Mouse (Mus musculus) heart, embryonic 15.5 days (tissue): ENCODE data around the gene Pakap. TPM values are rescaled to one million over a fixed set of nuclear protein-coding genes. Genes with fewer than 3 reads are reported as not detected.

Experiments used
- ATAC-seq: fragments of 200-750 bp; cut with Nextera tagmentation; replicated peaks from 2 replicates; pipeline ENCODE4 v1.8.0; 2017; ENCODE audit warnings: low read depth, moderate TSS enrichment; ENCODE audit not compliant: insufficient number of reproducible peaks, insufficient read depth, low FRiP score
- H3K27ac ChIP-seq: fragments of 300-500 bp; sonication (generic); 2 replicates; pipeline ENCODE4 v1.5.1; 2015; ENCODE audit warnings: mild to moderate bottlenecking, inconsistent platforms
- H3K27me3 ChIP-seq: fragments of 300-500 bp; sonication (generic); 2 replicates; pipeline ENCODE4 v1.6.1; 2015; ENCODE audit warnings: inconsistent platforms
- H3K36me3 ChIP-seq: fragments of 300-500 bp; sonication (generic); 2 replicates; pipeline ENCODE4 v1.6.1; 2015; ENCODE audit warnings: mild to moderate bottlenecking, inconsistent platforms
- H3K4me1 ChIP-seq: fragments of 300-500 bp; sonication (generic); replicated peaks from 2 replicates; pipeline ENCODE4 v1.6.1; 2015; ENCODE audit warnings: inconsistent platforms
- H3K4me2 ChIP-seq: fragments of 300-500 bp; sonication (generic); 2 replicates; pipeline ENCODE4 v1.6.1; 2015; ENCODE audit warnings: inconsistent platforms, mild to moderate bottlenecking, moderate library complexity
- H3K4me3 ChIP-seq: fragments of 300-500 bp; sonication (generic); 2 replicates; pipeline ENCODE4 v1.5.1; 2015; ENCODE audit warnings: mild to moderate bottlenecking, inconsistent platforms
- H3K9ac ChIP-seq: fragments of 300-500 bp; sonication (generic); 2 replicates; pipeline ENCODE4 v1.6.1; 2015; ENCODE audit warnings: mild to moderate bottlenecking, inconsistent platforms
- H3K9me3 ChIP-seq: fragments of 300-500 bp; sonication (generic); replicated peaks from 2 replicates; pipeline ENCODE4 v1.6.1; 2016; ENCODE audit warnings: inconsistent platforms
- WGBS: fragments of 180-500 bp; shearing (Covaris S2); methylation state at CpG from one replicate; pipeline ENCODE4 v1.1.7; 2015; ENCODE audit warnings: mixed read lengths; 5-methylcytosine and 5-hydroxymethylcytosine counted together
- polyA plus RNA-seq: library from polyadenylated mRNA; unstranded; fragments of >200 nt; fragmentation: Nextera tagmentation; extraction: Ambion mirVana; gene quantifications from 2 replicates; pipeline ENCODE4 v1.2.1, GENCODE M21; 2015

Pakap gene
- polyA plus RNA-seq, 1 experiment from 2014 or later: 57.8 TPM

GRCm38 (mm10) chr4:57652185-57652904, 84.4 kb downstream of the Pakap start:
- Histone ChIP-seq H3K27me3 (no peaks in the 10 kb centered on the region), H3K4me2 (no peak overlapping the region), H3K9ac (no peak overlapping the region), H3K4me1 (no peaks in the 10 kb centered on the region), H3K27ac (no peak overlapping the region), H3K9me3 (no peaks in the 10 kb centered on the region), H3K36me3 (peaks cover 60% of the 10 kb centered on the region), H3K4me3 (no peak overlapping the region)
- WGBS: 79% methylated on average over 5 of the region's 5 CpGs
- no peak for ATAC-seq

- no peak for ATAC-seq
- Histone ChIP-seq H3K9me3 (no peaks in the 10 kb centered on the region), H3K4me3 (no peak overlapping the region), H3K27me3 (no peaks in the 10 kb centered on the region), H3K36me3 (peaks cover 40% of the 10 kb centered on the region), H3K9ac (no peak overlapping the region), H3K4me1 (peaks cover 14% of the 10 kb centered on the region), H3K4me2 (no peak overlapping the region), H3K27ac (no peak overlapping the region)
- 78% methylated on average over 1 of the region's 1 CpGs for WGBS
Observed at GRCm38 (mm10) chr4:57655966-57656365, 88.0 kb downstream of the Pakap start.

GRCm38 (mm10) chr4:57656388-57656787, 88.4 kb downstream of the Pakap start:
- Histone ChIP-seq H3K4me2 (no peak overlapping the region), H3K4me3 (no peak overlapping the region), H3K27ac (no peak overlapping the region), H3K9ac (no peak overlapping the region), H3K27me3 (no peaks in the 10 kb centered on the region), H3K4me1 (peaks cover 16% of the 10 kb centered on the region), H3K9me3 (no peaks in the 10 kb centered on the region), H3K36me3 (peaks cover 36% of the 10 kb centered on the region)
- ATAC-seq: no peak
- 80% methylated on average over 12 of the region's 12 CpGs for WGBS

GRCm38 (mm10) chr4:57656861-57657260, 88.9 kb downstream of the Pakap start:
- no peak overlapping the region for H3K9ac ChIP-seq
- no peak overlapping the region for H3K27ac ChIP-seq
- H3K4me3 ChIP-seq: no peak overlapping the region
- H3K9me3 ChIP-seq: no peaks in the 10 kb centered on the region
- 79% methylated on average over 3 of the region's 3 CpGs for WGBS
- peaks cover 16% of the 10 kb centered on the region for H3K4me1 ChIP-seq
- H3K36me3 ChIP-seq: peaks cover 35% of the 10 kb centered on the region
- no peak overlapping the region for H3K4me2 ChIP-seq
- ATAC-seq: no peak
- no peaks in the 10 kb centered on the region for H3K27me3 ChIP-seq

GRCm38 (mm10) chr4:57660470-57660869, 92.5 kb downstream of the Pakap start:
- Histone ChIP-seq H3K27ac (peak overlapping the region; percentile 18), H3K9me3 (no peaks in the 10 kb centered on the region), H3K36me3 (peaks cover 18% of the 10 kb centered on the region), H3K4me2 (no peak overlapping the region), H3K9ac (no peak overlapping the region), H3K4me1 (peaks cover 16% of the 10 kb centered on the region), H3K4me3 (no peak overlapping the region), H3K27me3 (no peaks in the 10 kb centered on the region)
- ATAC-seq: no peak
- 16% methylated on average over 4 of the region's 4 CpGs for WGBS

GRCm38 (mm10) chr4:57666101-57666500, 98.1 kb downstream of the Pakap start:
- Histone ChIP-seq H3K9ac (no peak overlapping the region), H3K9me3 (no peaks in the 10 kb centered on the region), H3K4me3 (no peak overlapping the region), H3K36me3 (peaks cover 7% of the 10 kb centered on the region; the same call in 1 of the 2 replicates), H3K27me3 (no peaks in the 10 kb centered on the region), H3K27ac (no peak overlapping the region), H3K4me2 (no peak overlapping the region), H3K4me1 (peaks cover 29% of the 10 kb centered on the region)
- WGBS: 71% methylated on average over 3 of the region's 3 CpGs
- no peak for ATAC-seq

GRCm38 (mm10) chr4:57670813-57671469, 103.0 kb downstream of the Pakap start:
- H3K4me3 ChIP-seq: no peak overlapping the region
- H3K4me2 ChIP-seq: peak overlapping the region; percentile 23
- H3K9ac ChIP-seq: no peak overlapping the region
- H3K27ac ChIP-seq: peak overlapping the region; percentile 75
- 24% methylated on average over 7 of the region's 7 CpGs for WGBS
- peaks cover 76% of the 10 kb centered on the region for H3K4me1 ChIP-seq
- H3K9me3 ChIP-seq: no peaks in the 10 kb centered on the region
- no peaks in the 10 kb centered on the region for H3K27me3 ChIP-seq
- peak; percentile 83 for ATAC-seq
- H3K36me3 ChIP-seq: peaks cover 3% of the 10 kb centered on the region; the same call in 1 of the 2 replicates

- Histone ChIP-seq H3K27ac (0 out of 2 replicates have a peak overlapping the region, but pooled peaks have one; percentile 79), H3K4me3 (no peak overlapping the region), H3K9me3 (no peaks in the 10 kb centered on the region), H3K4me1 (peaks cover 73% of the 10 kb centered on the region), H3K9ac (no peak overlapping the region), H3K36me3 (0 out of 2 replicates have a peak, but pooled peaks cover 4% of the 10 kb centered on the region), H3K27me3 (no peaks in the 10 kb centered on the region), H3K4me2 (no peak overlapping the region)
- WGBS: 72% methylated on average over 4 of the region's 4 CpGs
- no peak for ATAC-seq
Observed at GRCm38 (mm10) chr4:57672541-57672940, 104.6 kb downstream of the Pakap start.

GRCm38 (mm10) chr4:57672996-57673906, 105.3 kb downstream of the Pakap start:
- no peak for ATAC-seq
- Histone ChIP-seq H3K4me2 (peak overlapping the region; percentile 49), H3K27me3 (no peaks in the 10 kb centered on the region), H3K9ac (peak overlapping the region; percentile 26; the same call in 1 of the 2 replicates), H3K27ac (peak overlapping the region; percentile 79), H3K9me3 (no peaks in the 10 kb centered on the region), H3K4me3 (0 out of 2 replicates have a peak overlapping the region, but pooled peaks have one; percentile 17), H3K4me1 (peaks cover 73% of the 10 kb centered on the region), H3K36me3 (peaks cover 7% of the 10 kb centered on the region; the same call in 1 of the 2 replicates)
- WGBS: 17% methylated on average over 12 of the region's 12 CpGs

- Histone ChIP-seq H3K9ac (no peak overlapping the region), H3K27ac (peak overlapping the region; percentile 79), H3K27me3 (no peaks in the 10 kb centered on the region), H3K4me3 (no peak overlapping the region), H3K4me1 (peaks cover 65% of the 10 kb centered on the region), H3K36me3 (peaks cover 9% of the 10 kb centered on the region; the same call in 1 of the 2 replicates), H3K9me3 (no peaks in the 10 kb centered on the region), H3K4me2 (peak overlapping the region; percentile 53; the same call in 1 of the 2 replicates)
- 62% methylated on average over 7 of the region's 7 CpGs for WGBS
- ATAC-seq: no peak
Observed at GRCm38 (mm10) chr4:57674351-57674750, 106.4 kb downstream of the Pakap start.

- Histone ChIP-seq H3K4me1 (peaks cover 55% of the 10 kb centered on the region), H3K36me3 (peaks cover 9% of the 10 kb centered on the region; the same call in 1 of the 2 replicates), H3K4me2 (peak overlapping the region; percentile 53), H3K9me3 (no peaks in the 10 kb centered on the region), H3K4me3 (peak overlapping the region; percentile 19; the same call in 1 of the 2 replicates), H3K27me3 (no peaks in the 10 kb centered on the region), H3K9ac (no peak overlapping the region), H3K27ac (peak overlapping the region; percentile 79)
- 2% methylated on average over 13 of the region's 13 CpGs for WGBS
- ATAC-seq: peak; percentile 81
Observed at GRCm38 (mm10) chr4:57675387-57675786, 107.4 kb downstream of the Pakap start.
